Mouse (Mus musculus) liver, postnatal 0 days (tissue): ENCODE measurements at regions not wholly inside any gene's neighbourhood (a gene's known extent, or its start where the extent isn't known, plus 50 kb on each side); places are given as distances from the start of the nearest gene placed in this dataset.

Source experiments
- CTCF ChIP-seq: sonication (generic); IDR thresholded peaks from 2 replicates; pipeline ENCODE4 v1.5.1; 2016; ENCODE audit warnings: antibody characterized with exemption, low read depth
- EP300 ChIP-seq: IDR thresholded peaks from 2 replicates; pipeline ENCODE4 v1.6.1; 2016; ENCODE audit warnings: antibody characterized with exemption, low read depth, mild to moderate bottlenecking

GRCm38 (mm10) chr4:64570666-64571065 is 523.9 kb upstream of the Tnc start:
- TF ChIP-seq CTCF: no peak
- TF ChIP-seq EP300: no peak
